ENCODE assay signal across 31 mouse cellular contexts in the genomic region with DNA sequence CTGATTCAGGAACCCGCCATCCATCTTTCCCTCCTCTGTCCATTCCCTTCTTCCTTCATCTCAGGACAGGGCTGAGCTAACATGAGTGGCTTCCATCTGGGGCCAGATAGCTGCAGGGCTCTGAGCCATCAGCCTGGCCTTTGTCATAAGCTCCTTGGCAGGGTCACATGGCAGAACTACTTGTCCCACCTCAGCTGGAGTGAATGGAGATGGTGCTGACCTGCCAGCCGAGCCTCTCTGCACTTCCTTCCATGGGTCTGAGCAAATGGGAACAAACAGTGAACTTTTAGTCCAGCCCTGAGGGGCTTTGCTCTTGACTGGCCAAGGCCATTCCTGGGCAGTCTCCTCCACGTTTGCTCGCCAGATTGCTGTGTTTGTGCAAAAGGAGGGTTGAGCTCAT.
DNase-seq lines count a peak whose midpoint lies in the region; ATAC-seq and TF ChIP-seq lines count a peak whose summit lies in the region.
"Had no signal": no experiment of that assay in that cellular context is flagged by ENCODE, and none has a peak within 500 bp of the region (broad histone marks: within the 10 kb centered on the region; RNA-seq: fewer than 3 reads in every experiment).

No protein-coding gene starts in this region.

- peak; percentile 78; the same call in 1 of the 2 replicates for TF ChIP-seq EP300 in heart, adult 2 months (IDR thresholded peaks at IDR 0.05; ENCODE audit: insufficient read depth, low read depth, low read length)

- WGBS in heart, adult 2 months: 49% methylated on average over 4 of the region's 4 CpGs
- WGBS in hindbrain, embryonic 13.5 days: 86% methylated on average over 4 of the region's 4 CpGs

- H3K4me1 ChIP-seq in heart, adult 2 months (ENCODE audit: control insufficient read depth, insufficient read depth, low read length): peaks cover 1% of the 10 kb centered on the region
- no peaks in the 10 kb centered on the region for H3K4me1 ChIP-seq in hindbrain, embryonic 13.5 days (replicated peaks)
- H3K4me1 ChIP-seq: embryonic facial prominence, embryonic 10.5 days; embryonic facial prominence, embryonic 15.5 days; forebrain, embryonic 12.5 days; hindbrain, embryonic 10.5 days; neural tube, embryonic 12.5 days had no signal

- no peaks in the 10 kb centered on the region for H3K79me2 ChIP-seq in heart, adult 2 months (replicated peaks; ENCODE audit: control insufficient read depth, insufficient read depth, low read length)

- ATAC-seq in hindbrain, embryonic 13.5 days (ENCODE audit: low FRiP score): no peak
- ATAC-seq: hindbrain, embryonic 16.5 days; midbrain, embryonic 16.5 days had no signal

- H3K9me3 ChIP-seq in hindbrain, embryonic 13.5 days: no peaks in the 10 kb centered on the region
- H3K9me3 ChIP-seq: embryonic facial prominence, embryonic 10.5 days; embryonic facial prominence, embryonic 15.5 days; forebrain, embryonic 12.5 days; heart, embryonic 13.5 days; hindbrain, embryonic 10.5 days; neural tube, embryonic 12.5 days had no signal

- intact Hi-C loops in heart, adult 2 months (cut with DNase I): loop anchor here (5.0 to 10.0 kb wide), 2 partner anchors 159 to 989 kb away; no protein-coding TSS in a partner anchor
- intact Hi-C loops in heart, postnatal 10 days (cut with DNase I): no loop called here

- H3K27me3 ChIP-seq in heart, adult 2 months (ENCODE audit: control insufficient read depth, insufficient read depth, low read length): no peaks in the 10 kb centered on the region
- no peaks in the 10 kb centered on the region for H3K27me3 ChIP-seq in hindbrain, embryonic 13.5 days
- H3K27me3 ChIP-seq: embryonic facial prominence, embryonic 15.5 days; forebrain, embryonic 12.5 days; heart, embryonic 13.5 days; neural tube, embryonic 12.5 days had no signal

- no peak for TF ChIP-seq POLR2A in heart, adult 2 months (IDR thresholded peaks at IDR 0.05; ENCODE audit: insufficient read depth, low read depth, low read length)

- H3K4me3 ChIP-seq in heart, adult 2 months: no peak overlapping the region
- no peak overlapping the region for H3K4me3 ChIP-seq in hindbrain, embryonic 13.5 days
- H3K4me3 ChIP-seq: embryonic facial prominence, embryonic 10.5 days; embryonic facial prominence, embryonic 15.5 days; forebrain, embryonic 12.5 days; heart, embryonic 13.5 days; hindbrain, embryonic 10.5 days; myocyte; neural tube, embryonic 12.5 days had no signal

- no peak overlapping the region for H3K9ac ChIP-seq in heart, adult 2 months (ENCODE audit: low read depth, low read length)
- no peak overlapping the region for H3K9ac ChIP-seq in hindbrain, embryonic 13.5 days
- H3K9ac ChIP-seq: embryonic facial prominence, embryonic 15.5 days; forebrain, embryonic 12.5 days; heart, embryonic 13.5 days; liver, embryonic 14.5 days; lung, embryonic 14.5 days; neural tube, embryonic 12.5 days had no signal

- H3K36me3 ChIP-seq in heart, adult 2 months (ENCODE audit: control insufficient read depth, insufficient read depth, low read length): no peaks in the 10 kb centered on the region
- H3K36me3 ChIP-seq in hindbrain, embryonic 13.5 days: no peaks in the 10 kb centered on the region
- H3K36me3 ChIP-seq: embryonic facial prominence, embryonic 10.5 days; embryonic facial prominence, embryonic 15.5 days; forebrain, embryonic 12.5 days; heart, embryonic 13.5 days; hindbrain, embryonic 10.5 days; neural tube, embryonic 12.5 days had no signal

- no peak overlapping the region for H3K4me2 ChIP-seq in hindbrain, embryonic 13.5 days
- H3K4me2 ChIP-seq: embryonic facial prominence, embryonic 15.5 days; forebrain, embryonic 12.5 days; heart, embryonic 13.5 days; lung, embryonic 14.5 days; midbrain, embryonic 11.5 days; neural tube, embryonic 12.5 days had no signal

- TF ChIP-seq CTCF in heart, adult 2 months (IDR thresholded peaks at IDR 0.05): no peak

- H3K27ac ChIP-seq in heart, adult 2 months: no peak overlapping the region
- H3K27ac ChIP-seq in hindbrain, embryonic 13.5 days: no peak overlapping the region
- H3K27ac ChIP-seq: embryonic facial prominence, embryonic 10.5 days; embryonic facial prominence, embryonic 15.5 days; forebrain, embryonic 12.5 days; heart, embryonic 13.5 days; hindbrain, embryonic 10.5 days; kidney, postnatal 0 days; liver, embryonic 14.5 days; neural tube, embryonic 12.5 days had no signal

- peak; percentile 22 to 61 for DNase-seq in heart, adult 2 months
- DNase-seq in heart, postnatal 4 days: no peak
- DNase-seq in heart, adult 9 months (ENCODE audit: low spot score in 2 of 2): peak; percentile 36 to 65
- peak; percentile 34 to 35 for DNase-seq in heart, postnatal 10 days
- peak; percentile 41 for DNase-seq in lung, postnatal 10 days
- DNase-seq in layer of hippocampus, postnatal 25 days (ENCODE audit: extremely low spot score in 1 of 2, low spot score in 1 of 2): no peak
- DNase-seq in cerebellum, adult 8-10 months: no peak
- DNase-seq: adrenal gland, postnatal 36 days; cerebellum, adult 18-20 months; cerebellum, postnatal 25 days; gastrocnemius, postnatal 14 days; kidney, adult 18-20 months; kidney, postnatal 4 days; layer of hippocampus, postnatal 36 days; liver; lung, embryonic 14.5 days; right cerebral cortex, adult 18-20 months; right cerebral cortex, postnatal 4 days had no signal

Comparison
In these comparisons a context has a peak if more than half of its experiments do, and no peak if none do; other contexts are left out.
1. DNase-seq: peak in heart, adult 2 months (2 of 2), heart, adult 9 months (2 of 2), heart, postnatal 10 days (2 of 2) and lung, postnatal 10 days (single experiment); none in heart, postnatal 4 days (single experiment), layer of hippocampus, postnatal 25 days (0 of 2) and cerebellum, adult 8-10 months (single experiment).